Mouse (Mus musculus): ENCODE data around the gene Hells. TPM values are rescaled to one million over a fixed set of nuclear protein-coding genes. Genes with fewer than 3 reads are reported as not detected.

The Hells gene
- polyA plus RNA-seq, 1 experiment from 2014 or later = 22.3 TPM

DNA sequence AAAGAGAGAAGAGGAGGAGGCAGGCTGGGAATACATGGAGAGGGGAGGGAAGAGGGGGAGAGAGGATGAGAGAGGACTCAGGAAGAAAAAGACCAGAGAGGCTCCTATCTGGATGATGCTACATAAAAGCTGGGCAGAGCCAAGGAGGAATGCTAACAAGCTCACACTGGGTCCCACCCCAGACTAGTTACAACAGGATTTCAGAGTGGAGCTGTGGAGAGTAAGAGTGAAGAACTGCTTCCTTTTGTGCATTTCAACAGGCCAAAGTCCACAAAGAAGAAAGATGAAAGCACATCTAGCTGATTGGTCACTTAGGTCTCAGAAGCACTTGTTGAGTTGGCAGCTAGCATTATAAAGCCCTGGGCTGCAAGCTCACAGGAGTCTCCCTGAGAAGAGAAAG is 45.6 kb downstream of the Hells start:
- Histone ChIP-seq H3K9ac (ENCODE audit: low read length) (no peak overlapping the region), H3K27ac (replicated peaks in 1 of 2; ENCODE audit: control insufficient read depth in 1 of 2, insufficient read depth in 1 of 2, low read depth in 2 of 2, low read length in 2 of 2) (no peak overlapping the region), H3K27me3 (ENCODE audit: control insufficient read depth, insufficient read depth, low read length) (no peaks in the 10 kb centered on the region), H3K4me2 (ENCODE audit: low read length) (no peak overlapping the region), H3K4me1 (ENCODE audit: control insufficient read depth in 2 of 2, insufficient read depth in 2 of 2, low read length in 2 of 2) (no peaks in the 10 kb centered on the region), H3K36me3 (ENCODE audit: control insufficient read depth, insufficient read depth, low read length) (peaks cover 4% of the 10 kb centered on the region; the same call in 1 of the 2 replicates), H3K9me3 (ENCODE audit: control insufficient read depth, low read length) (no peaks in the 10 kb centered on the region), H3K4me3 (ENCODE audit: control insufficient read depth in 1 of 2, insufficient read depth in 1 of 2, low read depth in 1 of 2, low read length in 2 of 2) (no peak overlapping the region)
- no peak for ATAC-seq (ENCODE audit: insufficient number of reproducible peaks, insufficient read depth, low FRiP score, low read depth)

DNA sequence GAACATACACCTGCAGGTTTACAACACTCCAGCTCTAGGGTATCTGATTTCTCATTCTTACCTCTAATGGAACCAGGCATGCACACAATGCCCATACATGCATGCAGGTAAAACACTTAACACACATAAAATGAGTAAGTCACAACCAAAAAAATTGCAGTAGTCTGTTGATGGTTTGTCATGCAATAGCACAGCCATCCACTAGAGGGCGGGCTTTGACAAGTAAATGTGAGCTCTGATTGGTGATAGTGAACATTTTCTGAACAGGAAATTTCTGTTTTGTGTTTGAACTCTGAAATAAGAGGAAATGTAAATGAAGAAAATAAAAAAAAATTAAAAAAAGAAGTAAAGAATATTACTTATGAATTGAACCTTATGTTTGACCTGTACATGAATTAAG is 51.3 kb downstream of the Hells start:
- H3K9me3 ChIP-seq (ENCODE audit: control insufficient read depth, low read length) = no peaks in the 10 kb centered on the region
- ATAC-seq (ENCODE audit: insufficient number of reproducible peaks, insufficient read depth, low FRiP score, low read depth) = no peak
- no peaks in the 10 kb centered on the region for H3K36me3 ChIP-seq (ENCODE audit: control insufficient read depth, insufficient read depth, low read length)
- no peak overlapping the region for H3K9ac ChIP-seq (ENCODE audit: low read length)
- no peak overlapping the region for H3K4me3 ChIP-seq (ENCODE audit: control insufficient read depth in 1 of 2, insufficient read depth in 1 of 2, low read depth in 1 of 2, low read length in 2 of 2)
- H3K4me2 ChIP-seq (ENCODE audit: low read length) = no peak overlapping the region
- no peak overlapping the region for H3K27ac ChIP-seq (replicated peaks in 1 of 2; ENCODE audit: control insufficient read depth in 1 of 2, insufficient read depth in 1 of 2, low read depth in 2 of 2, low read length in 2 of 2)
- no peaks in the 10 kb centered on the region; a peak in 1 of 4 replicates for H3K4me1 ChIP-seq (ENCODE audit: control insufficient read depth in 2 of 2, insufficient read depth in 2 of 2, low read length in 2 of 2)
- H3K27me3 ChIP-seq (ENCODE audit: control insufficient read depth, insufficient read depth, low read length) = no peaks in the 10 kb centered on the region
- WGBS = 0% methylated on average over 1 of the region's 1 CpGs

GRCm38 (mm10) chr19:38998248-38998647 is 67.5 kb downstream of the Hells start:
- ATAC-seq (ENCODE audit: insufficient number of reproducible peaks, insufficient read depth, low FRiP score, low read depth) = no peak
- Histone ChIP-seq H3K9ac (ENCODE audit: low read length) (no peak overlapping the region), H3K4me3 (ENCODE audit: control insufficient read depth in 1 of 2, insufficient read depth in 1 of 2, low read depth in 1 of 2, low read length in 2 of 2) (no peak overlapping the region), H3K36me3 (ENCODE audit: control insufficient read depth, insufficient read depth, low read length) (no peaks in the 10 kb centered on the region), H3K9me3 (ENCODE audit: control insufficient read depth, low read length) (0 out of 2 replicates have a peak, but pooled peaks cover 2% of the 10 kb centered on the region), H3K27me3 (ENCODE audit: control insufficient read depth, insufficient read depth, low read length) (no peaks in the 10 kb centered on the region), H3K4me2 (ENCODE audit: low read length) (no peak overlapping the region), H3K4me1 (ENCODE audit: control insufficient read depth in 2 of 2, insufficient read depth in 2 of 2, low read length in 2 of 2) (no peaks in the 10 kb centered on the region), H3K27ac (replicated peaks in 1 of 2; ENCODE audit: control insufficient read depth in 1 of 2, insufficient read depth in 1 of 2, low read depth in 2 of 2, low read length in 2 of 2) (no peak overlapping the region)
- 49% methylated on average over 4 of the region's 4 CpGs for WGBS

- Histone ChIP-seq H3K27me3 (ENCODE audit: control insufficient read depth, insufficient read depth, low read length) (no peaks in the 10 kb centered on the region), H3K9me3 (ENCODE audit: control insufficient read depth, low read length) (0 out of 2 replicates have a peak, but pooled peaks cover under 1% of the 10 kb centered on the region), H3K4me3 (ENCODE audit: control insufficient read depth in 1 of 2, insufficient read depth in 1 of 2, low read depth in 1 of 2, low read length in 2 of 2) (no peak overlapping the region), H3K4me1 (ENCODE audit: control insufficient read depth in 2 of 2, insufficient read depth in 2 of 2, low read length in 2 of 2) (no peaks in the 10 kb centered on the region), H3K4me2 (ENCODE audit: low read length) (no peak overlapping the region), H3K36me3 (ENCODE audit: control insufficient read depth, insufficient read depth, low read length) (no peaks in the 10 kb centered on the region), H3K27ac (replicated peaks in 1 of 2; ENCODE audit: control insufficient read depth in 1 of 2, insufficient read depth in 1 of 2, low read depth in 2 of 2, low read length in 2 of 2) (no peak overlapping the region), H3K9ac (ENCODE audit: low read length) (no peak overlapping the region)
- WGBS = 78% methylated on average over 1 of the region's 1 CpGs
- ATAC-seq (ENCODE audit: insufficient number of reproducible peaks, insufficient read depth, low FRiP score, low read depth) = no peak
Measured at GRCm38 (mm10) chr19:38998676-38999075, 68.0 kb downstream of the Hells start.

GRCm38 (mm10) chr19:39005132-39005531 is 74.4 kb downstream of the Hells start:
- Histone ChIP-seq H3K27me3 (ENCODE audit: control insufficient read depth, insufficient read depth, low read length) (no peaks in the 10 kb centered on the region), H3K9ac (ENCODE audit: low read length) (no peak overlapping the region), H3K4me2 (ENCODE audit: low read length) (no peak overlapping the region), H3K4me3 (ENCODE audit: control insufficient read depth in 1 of 2, insufficient read depth in 1 of 2, low read depth in 1 of 2, low read length in 2 of 2) (no peak overlapping the region), H3K4me1 (ENCODE audit: control insufficient read depth in 2 of 2, insufficient read depth in 2 of 2, low read length in 2 of 2) (no peaks in the 10 kb centered on the region), H3K27ac (replicated peaks in 1 of 2; ENCODE audit: control insufficient read depth in 1 of 2, insufficient read depth in 1 of 2, low read depth in 2 of 2, low read length in 2 of 2) (no peak overlapping the region), H3K9me3 (ENCODE audit: control insufficient read depth, low read length) (no peaks in the 10 kb centered on the region), H3K36me3 (ENCODE audit: control insufficient read depth, insufficient read depth, low read length) (no peaks in the 10 kb centered on the region)
- no peak for ATAC-seq (ENCODE audit: insufficient number of reproducible peaks, insufficient read depth, low FRiP score, low read depth)
- 73% methylated on average over 1 of the region's 1 CpGs for WGBS

DNA sequence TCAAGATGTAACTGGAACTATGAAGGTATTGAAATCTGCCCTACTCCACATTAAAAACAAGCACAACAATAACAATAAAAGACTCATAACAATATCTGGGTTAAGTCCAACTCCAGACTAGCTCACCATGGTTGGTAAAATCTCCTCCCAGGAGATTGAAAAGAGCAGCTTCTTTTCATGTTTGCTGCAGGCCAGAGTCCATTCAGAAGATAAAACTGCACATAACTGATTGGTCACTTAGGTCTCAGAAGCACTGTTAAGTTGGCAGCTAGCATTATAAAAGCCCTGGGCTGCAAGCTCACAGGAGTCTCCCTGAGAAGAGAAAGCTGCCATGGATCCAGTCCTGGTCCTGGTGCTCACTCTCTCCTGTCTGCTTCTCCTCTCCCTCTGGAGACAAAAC is 76.0 kb downstream of the Hells start, which contains the start of gene Cyp2c55:
TSS of gene Cyp2c55 (plus strand) at position 305 of the 400 bp plus-strand sequence.
- Histone ChIP-seq H3K27ac (replicated peaks in 1 of 2; ENCODE audit: control insufficient read depth in 1 of 2, insufficient read depth in 1 of 2, low read depth in 2 of 2, low read length in 2 of 2) (no peak within 1 kb of the TSS), H3K9ac (ENCODE audit: low read length) (no peak within 1 kb of the TSS), H3K27me3 (ENCODE audit: control insufficient read depth, insufficient read depth, low read length) (no peaks in the 10 kb centered on the region), H3K9me3 (ENCODE audit: control insufficient read depth, low read length) (no peaks in the 10 kb centered on the region), H3K4me1 (ENCODE audit: control insufficient read depth in 2 of 2, insufficient read depth in 2 of 2, low read length in 2 of 2) (no peaks in the 10 kb centered on the region), H3K4me3 (ENCODE audit: control insufficient read depth in 1 of 2, insufficient read depth in 1 of 2, low read depth in 1 of 2, low read length in 2 of 2) (no peak within 1 kb of the TSS), H3K36me3 (ENCODE audit: control insufficient read depth, insufficient read depth, low read length) (no peaks in the 10 kb centered on the region), H3K4me2 (ENCODE audit: low read length) (no peak within 1 kb of the TSS)
- no peak for ATAC-seq (ENCODE audit: insufficient number of reproducible peaks, insufficient read depth, low FRiP score, low read depth)

Small RNA genes within 50 kb of the gene (microRNA-seq; reads per million reads assigned to microRNA genes)
- gene Gm23800 = not detected

Other genes starting within 250 kb of the Hells start
- gene Noc3l, start 111.7 kb upstream of the Hells start, polyA plus RNA-seq (2014; fragmentation: Nextera tagmentation; extraction: Ambion mirVana) = 4.1 and 4.3 TPM in 2 replicates
- 2.1 and 2.8 TPM in 2 replicates for gene Tbc1d12, start 94.3 kb upstream of the Hells start, polyA plus RNA-seq (2014; fragmentation: Nextera tagmentation; extraction: Ambion mirVana)
- gene Cyp2c55, start 76.1 kb downstream of the Hells start, polyA plus RNA-seq (2014; fragmentation: Nextera tagmentation; extraction: Ambion mirVana) = not detected in 2 replicates
- gene Cyp2c65, start 130.1 kb downstream of the Hells start, polyA plus RNA-seq (2014; fragmentation: Nextera tagmentation; extraction: Ambion mirVana) = not detected in 2 replicates
- gene Cyp2c66, start 183.0 kb downstream of the Hells start, polyA plus RNA-seq (2014; fragmentation: Nextera tagmentation; extraction: Ambion mirVana) = not detected in 2 replicates